Mouse (Mus musculus) brain, embryonic 14.5 days (tissue): ENCODE data around the gene 4932438A13Rik.

Source experiments
- CTCF ChIP-seq: fragments of 200-500 bp; IDR thresholded peaks from 2 replicates; pipeline ENCODE4 v1.5.1; 2012; ENCODE audit warnings: inconsistent platforms, mild to moderate bottlenecking, moderate library complexity, borderline replicate concordance; ENCODE audit not compliant: insufficient read depth, insufficient read length; ENCODE audit errors: extremely low read depth
- POLR2A ChIP-seq: fragments of 200-500 bp; IDR thresholded peaks from 2 replicates; pipeline ENCODE4 v1.6.1; 2012; ENCODE audit warnings: mild to moderate bottlenecking, inconsistent platforms, borderline replicate concordance; ENCODE audit not compliant: poor library complexity, insufficient read depth, insufficient read length, severe bottlenecking; ENCODE audit errors: extremely low read depth

- TF ChIP-seq POLR2A = no peak
- no peak for TF ChIP-seq CTCF
Measured at GRCm38 (mm10) chr3:36830218-36830617, 32.7 kb upstream of the 4932438A13Rik start.
